Mouse (Mus musculus): ENCODE measurements around the gene Tesc.
A peak's percentile ranks its signal among the peaks of the same experiment; 100 is the strongest.

Gene Tesc

DNA sequence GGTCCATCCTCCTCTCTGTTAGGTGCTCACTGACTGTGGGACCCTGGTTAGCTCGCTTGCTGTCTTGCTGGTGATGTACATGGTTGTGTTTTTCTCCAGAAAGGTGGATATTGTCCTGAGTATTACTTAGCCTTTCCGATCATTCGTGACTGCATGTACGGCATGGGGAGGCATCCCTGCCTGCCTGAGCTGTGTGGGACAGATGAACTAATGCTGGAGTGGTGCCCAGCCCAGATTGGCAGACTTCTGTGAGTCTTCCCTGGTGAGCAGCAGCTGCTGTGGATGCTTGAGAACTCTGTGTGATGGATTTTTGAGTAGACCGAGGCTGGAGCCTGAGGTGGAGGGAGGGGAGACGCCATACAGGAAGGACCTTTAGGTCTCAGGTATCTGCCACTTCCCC is 17.4 kb downstream of the Tesc start:
- DNase-seq (ENCODE audit: low read depth) = no peak

- no peak for DNase-seq (ENCODE audit: low read depth)
Observed at GRCm38 (mm10) chr5:118045385-118045784, 17.8 kb downstream of the Tesc start.

GRCm38 (mm10) chr5:118047091-118047757 is 19.7 kb downstream of the Tesc start:
- DNase-seq (ENCODE audit: low read depth) = no peak

DNA sequence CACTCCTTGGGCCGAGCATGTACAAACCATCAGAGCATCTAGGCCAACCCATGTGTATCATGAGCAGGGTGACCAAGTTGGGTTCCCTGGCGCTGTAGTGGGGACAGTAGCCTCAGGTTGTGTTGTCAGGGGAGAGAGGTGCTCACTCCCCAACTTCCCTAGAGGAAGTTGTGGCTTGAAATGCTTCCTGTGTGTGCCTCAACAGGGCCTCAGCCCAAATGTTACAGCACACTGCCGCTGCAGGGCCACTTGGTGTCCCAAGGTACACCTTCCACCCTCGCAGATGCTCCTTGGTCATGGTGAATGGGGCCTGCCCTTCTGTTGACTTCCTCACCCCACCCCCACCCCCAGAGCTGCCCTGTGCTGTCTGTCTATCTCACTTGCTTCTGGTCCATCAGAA is 20.9 kb downstream of the Tesc start:
- DNase-seq (ENCODE audit: low read depth) = no peak

DNA sequence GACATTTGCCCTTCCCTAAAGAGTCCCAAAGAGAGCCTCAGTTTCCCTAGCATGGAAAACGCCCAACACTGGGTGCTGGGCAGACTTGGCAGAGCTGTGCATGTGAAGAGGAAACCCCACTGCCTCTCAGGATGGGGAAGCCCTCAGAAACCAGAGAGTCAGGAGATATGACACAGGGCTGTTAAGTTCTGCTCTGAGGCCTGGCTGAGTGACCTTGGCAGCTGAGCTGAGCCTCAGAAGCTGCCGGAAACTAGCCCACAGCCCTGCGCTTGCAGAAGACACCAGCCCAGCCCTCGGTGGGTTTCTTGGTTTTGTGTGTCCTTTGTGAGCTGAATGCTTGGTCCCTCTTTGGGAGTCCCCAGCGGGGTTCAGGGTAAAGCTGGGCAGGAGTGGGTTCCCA is 21.4 kb downstream of the Tesc start:
- no peak for DNase-seq (ENCODE audit: low read depth)

DNA sequence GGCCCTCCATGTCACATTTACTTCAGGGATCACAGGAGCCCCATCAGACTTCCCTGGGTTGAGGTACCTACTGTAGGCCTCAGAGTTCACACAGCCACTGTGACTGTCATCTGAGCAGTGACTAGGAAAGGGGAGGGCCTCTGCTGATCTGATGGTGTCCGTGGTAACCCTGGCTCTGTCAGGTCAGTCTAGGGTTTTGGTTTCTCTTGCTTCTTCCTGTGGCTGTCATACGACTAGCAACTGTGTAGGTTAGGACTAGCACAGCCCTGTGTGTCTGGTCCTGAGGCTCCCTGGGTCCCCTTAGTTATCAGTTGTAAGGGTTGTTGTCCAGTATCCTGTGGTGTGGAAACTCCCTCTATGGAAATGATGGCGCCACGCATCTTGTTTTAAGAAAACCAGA is 23.2 kb downstream of the Tesc start:
- no peak for DNase-seq (ENCODE audit: low read depth)

GRCm38 (mm10) chr5:118051981-118052662 is 24.6 kb downstream of the Tesc start:
- DNase-seq (ENCODE audit: low read depth) = no peak

DNA sequence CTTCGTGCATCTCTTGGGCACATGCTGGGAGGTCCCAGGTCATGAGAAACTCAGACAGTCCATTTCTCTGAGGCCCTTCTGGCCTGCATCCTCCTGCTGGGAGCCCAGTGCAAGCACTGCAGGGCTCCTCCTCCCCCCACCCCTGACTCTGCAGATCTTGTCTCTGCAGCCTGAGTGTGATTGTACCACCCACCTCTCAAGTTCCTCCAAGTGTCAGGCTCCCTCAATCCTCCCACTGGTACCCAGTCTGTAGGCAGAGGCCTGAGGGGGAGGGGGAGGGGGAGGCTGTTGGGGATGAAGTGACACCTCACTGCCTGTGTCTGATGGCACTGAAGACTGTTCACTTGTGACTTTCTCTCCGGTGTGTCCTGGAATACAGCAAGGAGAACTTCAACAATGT is 25.7 kb downstream of the Tesc start:
- DNase-seq (ENCODE audit: low read depth) = no peak

DNA sequence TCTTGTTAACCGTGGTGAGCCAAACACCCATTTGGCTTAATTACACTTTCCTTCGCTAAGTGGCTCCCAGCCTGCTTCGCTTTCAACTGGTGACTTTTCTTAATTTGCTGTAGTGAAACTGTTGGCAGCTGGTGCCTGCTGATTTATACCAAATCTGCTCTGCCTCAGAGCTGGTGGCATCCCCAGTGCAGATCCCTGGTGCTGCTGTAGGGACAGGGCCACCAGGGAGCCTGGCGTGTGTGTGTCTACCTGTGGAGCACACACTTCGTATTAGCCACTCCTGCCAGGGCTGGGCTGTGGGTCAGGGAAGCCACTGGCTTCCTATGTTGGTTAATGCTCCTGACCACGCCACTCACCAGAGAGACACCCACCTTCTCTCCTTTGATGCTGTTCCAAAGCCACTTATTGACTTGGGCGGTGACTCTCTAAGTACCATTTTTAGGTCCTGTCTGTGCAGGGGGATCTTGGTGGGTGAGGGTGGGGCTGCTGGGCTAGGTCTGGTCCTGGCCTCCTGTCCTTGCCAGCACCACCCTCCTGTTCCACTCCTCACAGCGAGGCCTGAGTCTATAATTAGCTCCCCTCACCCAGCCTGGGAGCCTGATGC is 30.1 kb downstream of the Tesc start:
- DNase-seq (ENCODE audit: low read depth) = no peak

DNA sequence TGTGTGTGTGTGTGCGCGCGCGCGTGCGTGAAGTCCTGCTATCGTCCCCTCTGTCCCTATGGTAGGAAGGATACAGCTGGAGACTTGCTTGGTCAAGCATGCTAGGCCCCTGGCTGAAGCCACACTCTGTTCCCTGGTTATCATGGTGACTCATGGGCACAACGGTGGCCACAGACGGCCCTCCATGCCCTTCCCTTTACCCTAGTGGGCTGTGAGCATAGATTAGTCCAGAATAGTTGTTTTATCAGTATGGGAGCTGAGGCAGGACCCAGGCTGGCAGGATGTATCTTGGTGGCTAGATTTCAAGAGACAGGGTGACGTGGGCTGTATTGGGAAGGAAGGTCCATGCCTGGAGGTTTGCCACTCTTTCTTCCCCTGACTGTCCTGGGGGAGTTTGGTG is 31.3 kb downstream of the Tesc start:
- no peak for DNase-seq (ENCODE audit: low read depth)

- no peak for DNase-seq (ENCODE audit: low read depth)
Observed at GRCm38 (mm10) chr5:118059646-118060045, 32.1 kb downstream of the Tesc start.

DNA sequence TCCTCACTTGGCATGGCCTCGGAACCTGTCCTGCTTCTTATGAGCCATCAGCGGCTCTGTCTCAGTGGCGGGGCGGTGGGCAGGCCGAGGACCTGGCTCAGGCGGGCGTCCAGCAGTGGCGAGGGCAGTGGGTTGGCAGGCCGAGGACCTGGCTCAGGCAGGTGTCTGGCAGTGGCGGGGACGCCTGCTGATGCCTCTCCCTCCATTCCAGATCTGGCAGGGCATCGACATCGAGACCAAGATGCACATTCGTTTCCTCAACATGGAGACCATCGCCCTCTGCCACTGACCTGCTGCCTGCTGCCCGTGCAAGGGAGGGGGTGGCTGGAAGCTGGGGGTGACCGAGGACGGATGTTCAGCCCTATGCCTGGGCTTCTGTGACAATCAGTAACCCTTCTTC is 33.8 kb downstream of the Tesc start:
- DNase-seq (ENCODE audit: low read depth) = no peak

DNA sequence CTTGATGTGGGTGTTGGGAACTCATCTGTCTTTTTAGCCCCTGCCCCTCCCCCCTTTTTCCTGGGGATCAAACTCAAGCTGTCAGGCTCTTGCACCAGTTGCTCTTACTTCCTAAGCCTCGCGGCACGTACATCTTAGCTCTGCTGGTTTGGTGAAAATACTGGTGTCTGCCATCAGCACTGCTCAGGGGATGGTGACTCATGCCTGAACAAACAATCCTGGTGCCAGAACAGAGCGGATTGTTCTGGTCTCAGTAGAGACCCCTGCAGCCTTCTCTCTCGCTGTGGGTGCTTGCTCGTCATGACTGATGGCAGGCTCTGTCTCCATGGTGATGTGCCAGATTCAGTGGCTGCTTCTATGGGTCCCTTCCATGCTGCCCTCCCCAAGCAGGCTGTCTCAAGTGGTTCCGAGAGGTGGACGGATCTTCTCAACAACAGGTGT is 35.7 kb downstream of the Tesc start:
- DNase-seq (ENCODE audit: low read depth) = no peak

GRCm38 (mm10) chr5:118064284-118064901 is 36.9 kb downstream of the Tesc start:
- no peak for DNase-seq (ENCODE audit: low read depth)

DNA sequence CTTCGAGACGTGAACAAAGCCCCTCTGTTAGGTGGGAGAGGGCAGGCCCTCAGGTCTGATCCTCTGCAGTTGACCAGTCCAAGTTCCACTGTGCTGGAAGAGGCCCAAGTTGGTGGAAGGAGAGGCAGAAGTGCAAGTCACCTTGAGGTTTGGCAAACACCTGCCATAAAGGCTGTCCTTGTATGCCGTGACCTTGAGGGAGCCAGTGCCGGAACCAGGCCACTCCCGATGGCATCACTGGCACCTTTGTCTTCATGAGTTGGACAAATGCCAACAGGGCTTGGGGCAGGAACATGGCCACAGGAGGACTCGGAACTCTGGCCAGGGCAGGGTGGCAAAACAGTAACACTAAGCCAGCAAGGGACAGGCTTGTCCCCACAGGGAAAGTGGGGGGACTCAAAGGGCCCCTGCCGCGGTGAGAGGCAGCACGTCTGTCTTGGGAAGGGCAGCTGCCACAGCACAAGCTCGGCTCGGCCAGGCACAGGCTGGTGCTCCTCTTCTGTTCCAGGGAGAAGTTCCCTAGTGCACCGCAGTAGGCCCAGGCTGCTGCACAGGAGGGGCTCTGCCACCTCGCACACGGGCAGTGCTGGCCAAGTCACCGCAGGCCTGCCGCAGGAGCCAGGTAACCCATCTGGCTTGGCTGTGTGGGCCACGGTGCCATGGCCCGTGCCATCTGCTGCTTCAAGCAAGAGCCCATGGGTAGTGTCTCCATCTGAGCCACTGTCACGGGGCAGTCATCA is 38.1 kb downstream of the Tesc start:
- no peak for DNase-seq (ENCODE audit: low read depth)

DNA sequence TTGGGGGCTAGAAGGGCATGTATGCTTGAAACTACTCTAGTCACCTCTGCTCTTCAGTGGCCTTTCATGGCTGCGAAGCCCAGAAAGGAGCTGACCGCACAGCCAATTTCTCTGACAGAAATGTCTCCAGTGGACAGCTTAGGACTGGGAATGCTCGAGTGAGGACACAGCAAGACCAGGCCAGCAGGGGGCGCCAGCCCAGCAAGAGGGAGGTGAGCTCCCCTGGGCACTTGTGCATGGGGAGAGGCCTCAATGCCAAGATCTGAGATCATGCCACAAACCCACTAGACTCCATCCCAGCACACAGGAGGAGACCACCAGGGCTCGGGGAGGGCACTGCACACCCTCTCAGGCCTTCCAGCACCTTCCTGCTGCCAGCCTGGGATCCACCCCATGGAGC is 39.3 kb downstream of the Tesc start:
- DNase-seq (ENCODE audit: low read depth) = peak; percentile 31

DNA sequence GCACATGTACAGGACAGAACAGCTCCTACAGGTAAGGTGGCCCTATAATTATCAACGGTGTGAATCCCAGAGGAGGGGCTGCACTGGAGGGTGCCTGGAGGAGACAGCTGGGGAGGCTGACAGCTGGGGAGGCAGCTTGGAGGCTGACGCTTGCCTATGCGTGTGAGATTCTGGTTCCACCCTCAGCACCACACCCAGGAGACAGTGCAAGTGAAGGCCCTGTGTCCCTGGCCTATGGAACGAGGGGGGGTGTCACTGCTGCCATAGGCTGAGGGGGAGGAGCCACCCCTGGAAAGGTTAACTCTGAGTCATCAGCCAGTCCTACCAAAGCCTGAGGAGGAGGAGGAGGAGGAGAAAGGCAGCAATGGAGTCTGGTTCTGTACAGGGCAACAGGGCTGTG is 40.0 kb downstream of the Tesc start:
- DNase-seq (ENCODE audit: low read depth) = peak; percentile 21

DNA sequence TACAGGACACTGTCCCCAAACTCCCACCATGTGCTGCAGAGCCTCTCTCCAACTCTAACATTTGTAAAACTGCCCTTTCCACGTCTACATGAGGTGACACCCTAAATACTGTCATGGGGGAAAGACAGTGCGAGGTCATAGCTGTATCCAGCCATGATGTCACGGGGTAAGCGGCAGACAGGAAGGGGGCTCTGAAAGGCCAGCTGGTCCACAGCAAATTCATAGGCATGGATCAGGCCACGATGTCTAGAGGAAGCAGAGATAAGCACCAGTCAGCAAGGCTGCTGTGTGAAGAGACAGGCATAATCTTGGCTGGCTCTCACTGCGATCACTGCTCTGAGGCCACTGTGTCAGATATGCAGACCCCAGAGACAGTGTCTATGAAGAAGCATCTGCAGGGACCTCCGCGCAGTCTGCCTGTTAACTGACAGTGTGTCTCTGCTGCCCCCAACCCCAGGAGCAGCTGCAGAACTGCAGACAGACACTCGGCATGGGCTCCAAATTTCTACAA is 40.5 kb downstream of the Tesc start:
- DNase-seq (ENCODE audit: low read depth) = no peak

DNA sequence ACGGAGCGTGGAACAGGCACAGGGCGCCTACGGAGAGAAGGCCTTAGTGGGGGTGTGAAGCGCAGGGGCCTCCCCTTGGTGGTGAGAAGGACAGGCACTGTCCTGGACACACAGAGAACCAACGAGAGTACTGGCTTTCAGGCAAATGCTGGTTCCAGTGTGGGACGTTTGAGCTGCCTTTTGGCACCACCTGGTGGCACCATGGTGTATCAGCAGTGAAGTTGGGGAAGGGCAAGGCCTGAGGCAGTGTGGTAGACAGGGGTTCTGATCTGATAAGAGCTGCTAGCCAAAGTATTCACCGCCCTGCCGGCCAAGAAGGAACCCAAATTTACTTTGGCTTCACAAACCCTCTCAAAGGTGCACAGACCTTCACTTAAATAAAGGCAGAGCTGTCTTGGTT is 41.8 kb downstream of the Tesc start:
- DNase-seq (ENCODE audit: low read depth) = peak; percentile 64

- DNase-seq (ENCODE audit: low read depth) = no peak
Observed at GRCm38 (mm10) chr5:118071766-118072165, 44.2 kb downstream of the Tesc start.

DNA sequence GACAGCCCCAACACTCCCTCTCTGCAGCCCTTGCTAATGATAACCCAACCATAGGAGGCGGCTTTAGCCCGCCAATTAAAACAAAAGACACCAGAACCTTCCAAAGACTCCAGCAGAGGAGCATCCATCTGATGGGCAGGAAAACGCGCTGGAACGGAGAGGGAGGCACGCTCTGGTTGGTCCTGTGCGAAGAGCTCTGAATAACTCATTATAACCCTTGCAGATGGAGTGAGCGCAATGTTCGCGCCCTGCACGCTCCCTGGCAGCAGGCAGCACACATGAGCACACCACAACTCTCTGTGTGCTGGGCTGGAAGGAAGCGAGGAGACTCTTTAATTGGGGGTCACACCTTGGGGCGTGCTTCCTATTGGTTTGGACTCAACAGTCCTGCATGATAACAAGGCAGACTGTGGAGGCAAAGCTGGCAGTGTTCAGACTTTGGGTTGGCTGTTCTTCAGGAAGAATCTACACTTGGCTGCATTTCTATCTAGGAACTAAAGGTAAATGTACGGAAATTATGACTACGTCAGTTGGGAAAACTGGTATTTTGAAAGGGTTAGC is 45.8 kb downstream of the Tesc start:
- DNase-seq (ENCODE audit: low read depth) = no peak
